Mouse (Mus musculus) megakaryocyte-erythroid progenitor cell, adult 5-6 weeks (primary cell): ENCODE measurements around the gene Crebl2. TPM values are rescaled to one million over a fixed set of nuclear protein-coding genes. Genes with fewer than 3 reads are reported as not detected.

Experiments
- ATAC-seq: replicated peaks from 2 replicates; pipeline ENCODE4 v1.8.0; 2016; ENCODE audit warnings: mild to moderate bottlenecking, inconsistent platforms; ENCODE audit not compliant: severe bottlenecking, poor library complexity, low FRiP score, low TSS enrichment
- total RNA-seq, 2 experiments: library from RNA; stranded (forward) in 1 of 2; stranded (reverse) in 1 of 2; fragments of 200-1000, 215-1000 nt in 1 of 2; fragments of >200 nt in 1 of 2; fragmentation: Nextera tagmentation in 1 of 2; gene quantifications; 2 replicates each; pipeline ENCODE4 v1.2.3; 2014 to 2017

Gene Crebl2
- total RNA-seq (2014; fragmentation: Nextera tagmentation): 6.2 and 11.7 TPM in 2 replicates
- total RNA-seq (2017): 10.4 and 12.9 TPM in 2 replicates

GRCm38 (mm10) chr6:134829786-134830700 lies at the start of gene Crebl2:
Crebl2 (plus strand) TSS chr6:134830154.
- peak; percentile 81 for ATAC-seq

- peak; percentile 63 for ATAC-seq
These were observed 48.5 kb upstream of the Crebl2 start for GRCm38 (mm10) chr6:134781494-134781913.

- ATAC-seq: no peak
These were observed 47.1 kb upstream of the Crebl2 start for GRCm38 (mm10) chr6:134782900-134783299.

- no peak for ATAC-seq
These were observed 43.5 kb upstream of the Crebl2 start for GRCm38 (mm10) chr6:134786426-134786825.

GRCm38 (mm10) chr6:134789100-134789499 lies 40.9 kb upstream of the Crebl2 start:
- no peak for ATAC-seq

- peak; percentile 44 for ATAC-seq
These were observed 38.5 kb upstream of the Crebl2 start for GRCm38 (mm10) chr6:134791251-134792118.

- peak; percentile 75 for ATAC-seq
These were observed 37.6 kb upstream of the Crebl2 start, which contains the start of gene Dusp16 for GRCm38 (mm10) chr6:134792141-134793045. Dusp16 (minus strand) TSS chr6:134792625.

- no peak for ATAC-seq
These were observed 36.7 kb upstream of the Crebl2 start for GRCm38 (mm10) chr6:134793046-134793806.

GRCm38 (mm10) chr6:134793911-134794520 lies 35.9 kb upstream of the Crebl2 start:
- ATAC-seq: peak; percentile 69

GRCm38 (mm10) chr6:134796297-134796696 lies 33.7 kb upstream of the Crebl2 start:
- no peak for ATAC-seq

GRCm38 (mm10) chr6:134801483-134801882 lies 28.5 kb upstream of the Crebl2 start:
- no peak for ATAC-seq

- ATAC-seq: no peak
These were observed 27.3 kb upstream of the Crebl2 start for GRCm38 (mm10) chr6:134802641-134803043.

GRCm38 (mm10) chr6:134804736-134805277 lies 25.1 kb upstream of the Crebl2 start:
- ATAC-seq: no peak

- ATAC-seq: no peak
These were observed 23.8 kb upstream of the Crebl2 start for GRCm38 (mm10) chr6:134806130-134806529.

- ATAC-seq: no peak
These were observed 22.9 kb upstream of the Crebl2 start for GRCm38 (mm10) chr6:134807091-134807490.

GRCm38 (mm10) chr6:134807794-134808193 lies 22.2 kb upstream of the Crebl2 start:
- ATAC-seq: no peak

- no peak for ATAC-seq
These were observed 16.9 kb upstream of the Crebl2 start for GRCm38 (mm10) chr6:134813066-134813465.
